Mouse (Mus musculus): ENCODE results near the gene Fam174b.

- no peak for TF ChIP-seq CTCF (IDR thresholded peaks at IDR 0.05; ENCODE audit: borderline replicate concordance, insufficient read depth, low read length)
- no peak for TF ChIP-seq POLR2A (IDR thresholded peaks at IDR 0.05; ENCODE audit: low read depth, low read length)
Measured at GRCm38 (mm10) chr7:73743144-73743543, 3.0 kb downstream of the Fam174b start.
